Mouse (Mus musculus) kidney, postnatal 0 days (tissue): ENCODE results near the gene Vangl1. TPM values are rescaled to one million over a fixed set of nuclear protein-coding genes. Genes with fewer than 3 reads are reported as not detected.

Source experiments
- ATAC-seq: fragments of 200-750 bp; cut with Nextera tagmentation; replicated peaks from 2 replicates; pipeline ENCODE4 v1.8.0; 2017; ENCODE audit warnings: low read depth, moderate number of reproducible peaks, moderate TSS enrichment, moderate library complexity; ENCODE audit not compliant: low FRiP score
- DNase-seq: peaks from one replicate; pipeline ENCODE4 v3.0.0-alpha.2; 2016; ENCODE audit warnings: low spot score
- H3K27ac ChIP-seq: fragments of 300-500 bp; sonication (generic); 2 replicates; pipeline ENCODE4 v1.5.1; 2014; ENCODE audit warnings: mild to moderate bottlenecking
- H3K27me3 ChIP-seq: fragments of 300-500 bp; sonication (generic); 2 replicates; pipeline ENCODE4 v1.6.1; 2014; ENCODE audit warnings: low read length, mixed read lengths; ENCODE audit not compliant: insufficient read depth
- H3K36me3 ChIP-seq: fragments of 300-500 bp; sonication (generic); 2 replicates; pipeline ENCODE4 v1.6.1; 2014; ENCODE audit warnings: low read length, mixed read lengths; ENCODE audit not compliant: insufficient read depth
- H3K4me1 ChIP-seq: fragments of 300-500 bp; sonication (generic); replicated peaks from 2 replicates; pipeline ENCODE4 v1.6.1; 2014; ENCODE audit warnings: antibody characterized with exemption, low read length, mixed read lengths; ENCODE audit not compliant: insufficient read depth
- H3K4me2 ChIP-seq: fragments of 300-500 bp; sonication (generic); 2 replicates; pipeline ENCODE4 v1.6.1; 2014; ENCODE audit warnings: mild to moderate bottlenecking, low read length, moderate library complexity, mixed read lengths
- H3K4me3 ChIP-seq: fragments of 300-500 bp; sonication (generic); replicated peaks from 2 replicates; pipeline ENCODE4 v1.5.1; 2014; ENCODE audit warnings: low read depth, low read length
- H3K9ac ChIP-seq: fragments of 300-500 bp; sonication (generic); 2 replicates; pipeline ENCODE4 v1.6.1; 2014; ENCODE audit warnings: low read depth, low read length
- H3K9me3 ChIP-seq: fragments of 300-500 bp; sonication (generic); replicated peaks from 2 replicates; pipeline ENCODE4 v1.6.1; 2016; ENCODE audit warnings: low read length, inconsistent platforms, mixed read lengths
- CTCF ChIP-seq: IDR thresholded peaks from 2 replicates; pipeline ENCODE4 v1.5.1; 2016; ENCODE audit warnings: antibody characterized with exemption, low read depth, mild to moderate bottlenecking, moderate library complexity
- WGBS: fragments of 180-500 bp; shearing (Covaris S2); extraction: QIAGEN DNeasy Blood & Tissue Kit; methylation state at CpG from one replicate; pipeline ENCODE4 v1.1.7; 2014; 5-methylcytosine and 5-hydroxymethylcytosine counted together
- polyA plus RNA-seq: library from polyadenylated mRNA; unstranded; fragments of >200 nt; fragmentation: Nextera tagmentation; extraction: Ambion mirVana; gene quantifications from 2 replicates; pipeline ENCODE4 v1.2.1, GENCODE M21; 2015

Vangl1 gene
- polyA plus RNA-seq, 1 experiment from 2014 or later: 12.8 TPM

DNA sequence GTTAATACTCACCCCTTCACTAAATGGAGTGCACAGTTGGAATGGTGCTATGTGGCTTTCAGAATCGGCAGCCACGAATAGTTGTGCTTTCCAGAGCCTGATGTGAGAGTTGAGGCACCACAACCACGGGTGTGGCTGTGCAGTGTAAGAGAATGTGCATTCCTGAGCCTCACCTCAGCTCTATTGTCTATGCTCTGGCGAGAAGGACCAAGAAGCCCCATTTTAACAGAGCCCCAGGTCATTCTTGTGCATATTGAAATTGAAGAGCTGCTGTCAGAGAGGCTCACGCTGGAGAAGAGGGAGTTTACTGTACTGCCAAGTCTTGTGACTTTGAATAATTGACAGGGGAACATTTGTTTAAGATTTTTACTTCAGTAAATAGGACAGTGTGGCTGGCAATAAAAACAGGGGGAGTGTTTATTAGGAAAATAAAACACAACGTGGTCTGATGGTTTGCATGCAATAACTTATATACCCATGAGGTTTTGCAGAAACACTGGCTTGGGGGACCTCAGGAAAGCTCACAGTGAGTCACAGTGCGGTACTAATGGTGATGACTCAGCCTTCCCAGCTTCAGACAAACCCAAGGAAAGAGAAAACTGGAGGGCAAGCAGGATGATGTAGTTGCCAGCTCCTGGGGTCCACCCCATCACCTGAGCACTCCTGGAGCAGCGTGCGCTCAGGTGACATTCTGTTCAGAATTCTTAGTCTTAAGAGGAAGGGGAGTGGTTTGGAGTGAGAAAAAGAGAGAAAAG is 100.5 kb downstream of the Vangl1 start:
- Histone ChIP-seq H3K27ac (no peak overlapping the region), H3K4me1 (no peaks in the 10 kb centered on the region), H3K9ac (no peak overlapping the region), H3K9me3 (no peaks in the 10 kb centered on the region), H3K27me3 (no peaks in the 10 kb centered on the region), H3K4me2 (no peak overlapping the region), H3K36me3 (no peaks in the 10 kb centered on the region), H3K4me3 (no peak overlapping the region)
- ATAC-seq (no peak), DNase-seq (no peak)
- WGBS: 63% methylated on average over 9 of the region's 9 CpGs
- no peak for TF ChIP-seq CTCF

Other genes starting within 250 kb of the Vangl1 start
- not detected in 2 replicates for gene Nhlh2, start 194.6 kb downstream of the Vangl1 start, polyA plus RNA-seq
- 0.41 and 0.47 TPM in 2 replicates for gene Casq2, start 118.3 kb downstream of the Vangl1 start, polyA plus RNA-seq